Mouse (Mus musculus): ENCODE measurements around the gene Sost.

DNA sequence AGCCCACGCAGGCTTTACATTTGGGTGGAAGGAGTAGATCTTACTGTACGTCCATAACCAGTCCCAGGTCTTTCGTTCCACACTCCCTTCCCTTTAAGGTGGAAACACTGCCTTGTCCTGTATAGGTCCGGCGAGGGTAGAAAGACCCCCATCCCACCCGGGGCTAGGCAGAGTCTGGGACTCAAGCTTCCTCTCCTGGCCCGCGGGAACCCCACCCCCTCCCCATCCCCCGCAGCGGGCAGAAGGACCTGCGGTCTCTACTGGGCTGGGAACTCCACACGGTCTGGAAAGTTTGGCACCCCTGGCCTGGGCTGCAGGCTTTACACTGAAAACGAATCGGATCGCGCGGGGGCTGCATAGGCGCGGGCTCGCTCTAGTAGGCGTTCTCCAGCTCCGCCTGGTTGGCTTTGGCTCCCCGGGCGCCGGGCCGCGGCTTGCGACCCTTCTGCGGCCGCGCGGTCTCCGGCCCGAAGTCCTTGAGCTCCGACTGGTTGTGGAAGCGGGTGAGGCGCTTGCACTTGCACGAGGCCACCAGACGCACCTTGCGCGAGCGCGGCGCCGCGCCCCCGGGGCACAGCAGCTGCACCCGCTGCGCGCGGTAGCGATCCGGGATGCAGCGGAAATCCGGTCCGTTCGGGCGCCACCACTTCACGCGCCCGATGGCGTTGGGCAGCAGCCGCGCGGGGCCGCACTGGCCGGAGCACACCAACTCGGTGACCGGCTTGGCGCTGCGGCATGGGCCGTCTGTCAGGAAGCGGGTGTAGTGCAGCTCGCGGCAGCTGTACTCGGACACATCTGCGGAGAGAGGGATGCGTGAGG lies 3.1 kb downstream of the Sost start:
- TF ChIP-seq MAFK (IDR thresholded peaks at IDR 0.05; ENCODE audit: insufficient read depth, low read depth, low read length) = no peak
- TF ChIP-seq ZC3H11A (IDR thresholded peaks at IDR 0.05; ENCODE audit: borderline replicate concordance, low read depth, low read length) = no peak
- TF ChIP-seq ZNF384 (IDR thresholded peaks at IDR 0.05; ENCODE audit: low read depth, low read length) = no peak
- no peak for TF ChIP-seq CHD2 (IDR thresholded peaks at IDR 0.05; ENCODE audit: low read depth, low read length)
